Mouse (Mus musculus) C2C12 (cell line): Measurements from ENCODE around the gene Ldhc. TPM values are rescaled to one million over a fixed set of nuclear protein-coding genes. Genes with fewer than 3 reads are reported as not detected.

Source experiments
- H3K27me3 ChIP-seq: one replicate; pipeline ENCODE4 v1.6.1; 2011; ENCODE audit not compliant: control insufficient read depth, insufficient read depth, insufficient read length
- H3K36me3 ChIP-seq: one replicate; pipeline ENCODE4 v1.6.1; 2011; ENCODE audit not compliant: control insufficient read depth, insufficient read depth
- H3K4me3 ChIP-seq: one replicate; pipeline ENCODE4 v1.5.1; 2011; ENCODE audit warnings: mild to moderate bottlenecking, control low read depth; ENCODE audit not compliant: poor library complexity, insufficient read depth, severe bottlenecking
- H3K79me2 ChIP-seq: one replicate; pipeline ENCODE4 v1.6.1; 2011; ENCODE audit not compliant: control insufficient read depth, insufficient read depth
- H3K79me3 ChIP-seq: one replicate; pipeline ENCODE4 v1.6.1; 2011; ENCODE audit warnings: low read depth, control low read depth
- H3ac ChIP-seq: one replicate; pipeline ENCODE3; 2011; ENCODE audit warnings: low read depth; ENCODE audit not compliant: control insufficient read depth, insufficient read length
- CEBPB ChIP-seq: IDR thresholded peaks from one replicate; pipeline ENCODE4 v1.6.1; 2011; ENCODE audit warnings: low read depth, mild to moderate bottlenecking, control low read depth, moderate library complexity
- CTCF ChIP-seq: IDR thresholded peaks from one replicate; pipeline ENCODE4 v1.5.1; 2011; ENCODE audit not compliant: control insufficient read depth, insufficient read depth, insufficient read length
- FOSL1 ChIP-seq: IDR thresholded peaks from one replicate; pipeline ENCODE4 v1.8.0; 2011; ENCODE audit warnings: mild to moderate bottlenecking, low read length; ENCODE audit not compliant: poor library complexity, insufficient read depth, severe bottlenecking
- MAX ChIP-seq: IDR thresholded peaks from one replicate; pipeline ENCODE4 v1.6.1; 2011; ENCODE audit warnings: mild to moderate bottlenecking, control low read depth
- MYOD1 ChIP-seq: IDR thresholded peaks from one replicate; pipeline ENCODE4 v1.6.1; 2011; ENCODE audit warnings: low read depth; ENCODE audit not compliant: control insufficient read depth, insufficient read length
- MYOG ChIP-seq: IDR thresholded peaks from one replicate; pipeline ENCODE4 v1.6.1; 2011; ENCODE audit not compliant: control insufficient read depth, insufficient read length; ENCODE audit errors: extremely low read depth
- USF1 ChIP-seq: IDR thresholded peaks from one replicate; pipeline ENCODE4 v1.6.1; 2011; ENCODE audit warnings: low read depth, mild to moderate bottlenecking, control low read depth, moderate library complexity
- polyA plus RNA-seq: library from polyadenylated mRNA; unstranded; fragments of >200 nt; fragmentation: generic; extraction: Trizol; gene quantifications from one replicate; pipeline ENCODE4 v1.2.1, GENCODE M21; 2012; ENCODE audit warnings: missing spikeins

Gene Ldhc
- polyA plus RNA-seq, 1 experiment: not detected

DNA sequence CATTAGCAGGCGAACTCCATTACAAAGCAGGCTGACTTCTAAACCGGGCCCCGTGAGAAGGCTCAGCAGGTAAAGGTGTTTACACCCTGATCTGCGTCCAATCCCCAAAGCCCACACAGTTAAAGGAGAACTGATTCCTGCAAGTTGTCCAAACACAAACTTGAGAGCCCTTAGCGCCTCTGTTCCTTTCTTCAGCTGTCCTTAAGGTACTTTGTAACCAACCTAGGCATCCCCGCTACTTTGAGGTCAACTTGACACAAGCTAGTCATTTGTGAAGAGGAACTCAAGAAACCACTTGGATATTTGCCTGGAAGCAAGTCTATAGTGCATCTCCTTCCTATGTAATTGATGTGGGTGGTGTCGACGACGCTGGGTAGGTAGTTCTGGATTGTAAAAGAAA lies 3.6 kb upstream of the Ldhc start:
- H3K4me3 ChIP-seq: no peak overlapping the region
- H3K27me3 ChIP-seq: no peaks in the 10 kb centered on the region
- peaks cover 32% of the 10 kb centered on the region for H3K36me3 ChIP-seq
- no peaks in the 10 kb centered on the region for H3K79me3 ChIP-seq
- no peak overlapping the region for H3ac ChIP-seq
- H3K79me2 ChIP-seq: no peaks in the 10 kb centered on the region
- no peak for TF ChIP-seq CEBPB
- no peak for TF ChIP-seq MYOG
- TF ChIP-seq USF1: no peak
- TF ChIP-seq FOSL1: no peak
- TF ChIP-seq CTCF: no peak
- TF ChIP-seq MAX: no peak
- no peak for TF ChIP-seq MYOD1

- no peak overlapping the region for H3ac ChIP-seq
- peaks cover 16% of the 10 kb centered on the region for H3K36me3 ChIP-seq
- no peak overlapping the region for H3K4me3 ChIP-seq
- H3K79me3 ChIP-seq: no peaks in the 10 kb centered on the region
- no peaks in the 10 kb centered on the region for H3K79me2 ChIP-seq
- TF ChIP-seq MYOD1 (no peak), CEBPB (no peak)
- H3K27me3 ChIP-seq: no peaks in the 10 kb centered on the region
Measured at GRCm38 (mm10) chr7:46859031-46859430, 2.0 kb upstream of the Ldhc start.

DNA sequence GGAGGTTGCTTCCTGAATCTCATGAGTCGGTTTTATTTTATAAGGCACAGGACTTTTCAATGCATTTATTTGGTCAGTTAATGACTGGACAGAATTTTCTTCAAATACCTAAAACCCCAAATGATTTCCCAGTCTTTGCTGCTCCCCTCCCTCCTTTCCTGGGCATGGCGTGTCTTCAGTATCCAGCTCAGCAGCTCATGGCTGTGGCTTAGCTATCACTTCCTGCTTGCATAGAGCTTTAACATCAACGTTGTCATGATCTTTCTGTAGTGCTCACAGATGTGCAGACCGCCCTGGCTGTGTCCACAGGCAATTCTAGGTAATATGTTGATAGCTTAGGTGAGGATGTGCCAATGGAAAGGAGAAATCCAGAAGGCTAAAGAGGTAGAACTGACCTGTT lies 11.0 kb downstream of the Ldhc start:
- Histone ChIP-seq H3K79me2 (no peaks in the 10 kb centered on the region), H3K4me3 (no peak overlapping the region), H3ac (no peak overlapping the region), H3K36me3 (no peaks in the 10 kb centered on the region), H3K79me3 (no peaks in the 10 kb centered on the region), H3K27me3 (no peaks in the 10 kb centered on the region)
- TF ChIP-seq CEBPB (no peak), MAX (no peak), MYOG (no peak), USF1 (no peak), MYOD1 (no peak), FOSL1 (no peak), CTCF (no peak)

DNA sequence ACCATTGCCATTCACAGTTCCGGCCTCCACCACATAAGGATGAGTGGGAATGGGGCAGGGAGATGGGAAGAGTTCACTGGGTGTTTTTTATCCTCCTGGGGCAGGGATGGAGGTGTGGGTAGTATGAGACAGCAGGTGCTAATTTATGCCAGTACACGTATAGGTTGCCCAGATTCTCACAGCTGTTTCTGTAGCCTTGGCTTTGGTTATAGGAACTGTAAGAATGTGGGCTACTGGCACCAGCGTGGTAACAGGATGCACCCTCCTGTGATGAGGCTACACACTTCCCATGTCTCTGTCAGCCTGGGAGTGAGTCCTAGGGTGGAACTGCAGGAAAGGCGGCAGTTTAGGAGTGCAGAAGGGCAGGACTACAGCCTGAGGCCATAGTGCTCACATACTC lies 15.8 kb downstream of the Ldhc start:
- Histone ChIP-seq H3K79me2 (no peaks in the 10 kb centered on the region), H3K27me3 (no peaks in the 10 kb centered on the region), H3ac (no peak overlapping the region), H3K4me3 (no peak overlapping the region), H3K36me3 (no peaks in the 10 kb centered on the region), H3K79me3 (no peaks in the 10 kb centered on the region)
- TF ChIP-seq MAX: no peak
- no peak for TF ChIP-seq USF1
- no peak for TF ChIP-seq FOSL1
- TF ChIP-seq CTCF: no peak
- no peak for TF ChIP-seq MYOD1
- no peak for TF ChIP-seq CEBPB
- TF ChIP-seq MYOG: no peak

- no peak overlapping the region for H3K4me3 ChIP-seq
- no peak overlapping the region for H3ac ChIP-seq
- H3K36me3 ChIP-seq: no peaks in the 10 kb centered on the region
- no peaks in the 10 kb centered on the region for H3K79me2 ChIP-seq
- no peak for TF ChIP-seq MYOD1
- no peak for TF ChIP-seq USF1
- no peak for TF ChIP-seq FOSL1
- TF ChIP-seq CTCF: no peak
- TF ChIP-seq CEBPB: no peak
- TF ChIP-seq MYOG: no peak
- TF ChIP-seq MAX: no peak
- no peaks in the 10 kb centered on the region for H3K27me3 ChIP-seq
- no peaks in the 10 kb centered on the region for H3K79me3 ChIP-seq
Measured at GRCm38 (mm10) chr7:46877255-46877654, 16.3 kb downstream of the Ldhc start.

DNA sequence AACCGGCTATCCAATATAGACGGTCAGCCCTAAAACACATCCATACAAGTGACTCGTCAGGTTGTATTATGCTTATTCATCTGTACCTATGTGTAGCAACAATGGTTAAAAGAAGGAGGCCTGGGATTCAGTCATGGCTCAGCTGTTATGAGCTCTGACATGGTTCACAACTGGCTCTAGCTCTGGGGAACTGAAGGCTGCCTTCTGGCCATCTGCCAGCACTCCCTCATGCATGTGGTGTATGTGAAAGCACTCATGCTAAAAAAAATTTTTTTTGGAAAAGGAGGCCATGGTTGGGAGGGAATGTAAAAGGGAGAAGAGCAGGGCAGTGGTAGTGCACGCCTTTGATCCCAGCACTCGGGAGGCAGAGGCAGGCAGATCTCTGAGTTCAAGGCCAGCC lies 18.8 kb downstream of the Ldhc start:
- no peaks in the 10 kb centered on the region for H3K27me3 ChIP-seq
- H3ac ChIP-seq: no peak overlapping the region
- H3K4me3 ChIP-seq: no peak overlapping the region
- H3K79me2 ChIP-seq: no peaks in the 10 kb centered on the region
- H3K79me3 ChIP-seq: no peaks in the 10 kb centered on the region
- no peaks in the 10 kb centered on the region for H3K36me3 ChIP-seq
- TF ChIP-seq MYOG (no peak), MAX (no peak), CTCF (no peak), USF1 (no peak), FOSL1 (no peak), MYOD1 (no peak)
